ENCODE assay signal across 16 mouse cellular contexts in the genomic region with DNA sequence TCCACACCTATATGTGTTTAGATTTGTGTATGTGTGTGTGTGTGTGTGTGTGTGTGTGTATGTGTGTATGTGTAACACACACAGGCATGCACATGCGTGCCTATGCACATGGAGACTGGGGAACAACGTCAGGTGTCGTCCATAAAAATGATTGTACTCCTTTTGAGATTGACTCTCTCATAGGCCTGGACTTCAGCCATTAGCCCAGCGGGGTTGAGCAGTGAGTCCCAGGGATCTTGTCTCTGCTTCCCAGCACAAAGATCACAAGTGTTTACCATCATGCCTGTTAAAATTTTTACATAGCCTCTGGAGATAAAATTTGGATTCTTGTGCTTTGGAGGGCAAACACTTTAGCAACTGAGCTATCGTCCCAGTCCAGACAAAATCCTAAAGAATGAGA.
DNase-seq lines count a peak whose midpoint lies in the region.
"Had no signal": no experiment of that assay in that cellular context is flagged by ENCODE, and none has a peak within 500 bp of the region (broad histone marks: within the 10 kb centered on the region; RNA-seq: fewer than 3 reads in every experiment).

No protein-coding gene starts in this region.

- intact Hi-C loops in left cerebral cortex, postnatal 4 days (cut with DNase I) = loop anchor here (5.0 kb wide), 1 partner anchor 155 kb away; a partner anchor contains a TSS
- intact Hi-C loops in left cerebral cortex, postnatal 14 days (cut with DNase I) = no loop called here

- DNase-seq in cerebellum, postnatal 10 days = peak; percentile 53 to 65
- no peak for DNase-seq in cerebellum, adult 11-12 months
- peak; percentile 33 to 48 for DNase-seq in cerebellum, postnatal 14 days
- DNase-seq in cerebellum, adult 9-11 months = no peak
- DNase-seq in left cerebral cortex, postnatal 4 days = peak; percentile 35
- DNase-seq in left cerebral cortex, postnatal 14 days (ENCODE audit: low spot score in 2 of 2) = no peak
- DNase-seq: adrenal gland, adult 2 months; adrenal gland, adult 8-10 months; adrenal gland, postnatal 10 days; adrenal gland, postnatal 14 days; adrenal gland, postnatal 25 days; adrenal gland, postnatal 36 days; B cell, adult 2 months; cerebellum, adult 11 months; cerebellum, adult 18-20 months; cerebellum, adult 2 months had no signal

Comparison
In these comparisons a context has a peak if more than half of its experiments do, and no peak if none do; other contexts are left out.
1. DNase-seq: peak in cerebellum, postnatal 10 days (2 of 2), cerebellum, postnatal 14 days (2 of 2) and left cerebral cortex, postnatal 4 days (single experiment); none in cerebellum, adult 11-12 months (single experiment), cerebellum, adult 9-11 months (single experiment) and left cerebral cortex, postnatal 14 days (0 of 2).